Mouse (Mus musculus): Measurements from ENCODE around the gene Wdr27. TPM values are rescaled to one million over a fixed set of nuclear protein-coding genes. Genes with fewer than 3 reads are reported as not detected.

Gene Wdr27
- total and polyA plus RNA-seq, 3 experiments, result 1.7 to 2.3 (median 2.1) TPM

DNA sequence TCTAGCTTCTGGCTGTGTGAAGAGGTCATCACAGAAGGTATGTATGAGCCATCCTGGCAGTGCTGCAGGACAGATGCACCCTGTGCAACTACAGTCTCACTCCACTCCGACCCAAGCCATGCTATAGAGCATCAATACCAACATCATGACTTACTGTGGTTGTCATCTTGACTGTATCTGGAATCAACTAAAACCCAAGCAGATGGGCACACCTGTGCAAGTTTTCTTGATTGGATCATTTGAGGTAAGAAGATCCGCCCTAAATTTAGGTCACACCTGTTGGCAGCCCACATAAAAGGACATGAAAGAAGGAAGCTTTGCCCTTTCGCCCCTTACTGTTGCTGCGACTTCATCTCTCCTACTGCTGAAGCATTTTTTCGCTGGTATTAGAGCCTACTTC is 33.6 kb downstream of the Wdr27 start:
- no peak for TF ChIP-seq JUND (conservative IDR thresholded peaks at IDR 0.05; ENCODE audit: low read depth, low read length)
- no peak for TF ChIP-seq CTCF (conservative IDR thresholded peaks at IDR 0.05 in 1 of 2, IDR thresholded peaks at IDR 0.05 in 1 of 2; ENCODE audit: low read depth in 2 of 2, low read length in 2 of 2)
- TF ChIP-seq ZMIZ1 (IDR thresholded peaks at IDR 0.05; ENCODE audit: low read depth, low read length), result no peak
- TF ChIP-seq ETS1 (conservative IDR thresholded peaks at IDR 0.05; ENCODE audit: low read depth, low read length), result no peak
- TF ChIP-seq ELF1 (IDR thresholded peaks at IDR 0.05; ENCODE audit: low read depth, low read length), result no peak
- TF ChIP-seq RCOR1 (conservative IDR thresholded peaks at IDR 0.05; ENCODE audit: low read depth, low read length), result no peak
- TF ChIP-seq SIN3A (IDR thresholded peaks at IDR 0.05; ENCODE audit: low read length), result no peak
- TF ChIP-seq MAX (IDR thresholded peaks at IDR 0.05; ENCODE audit: low read length), result no peak
- TF ChIP-seq HCFC1 (IDR thresholded peaks at IDR 0.05; ENCODE audit: low read depth, low read length), result no peak
- no peak for TF ChIP-seq JUN (IDR thresholded peaks at IDR 0.05; ENCODE audit: insufficient read depth, low read depth, low read length)
- no peak for TF ChIP-seq ZKSCAN1 (IDR thresholded peaks at IDR 0.05; ENCODE audit: borderline replicate concordance, low read depth, low read length)
- no peak for TF ChIP-seq KAT2A (IDR thresholded peaks at IDR 0.05; ENCODE audit: insufficient replicate concordance, low read length)
- TF ChIP-seq PAX5 (IDR thresholded peaks at IDR 0.05; ENCODE audit: low read length), result no peak
- Histone ChIP-seq H3K4me1 (ENCODE audit: control insufficient read depth in 1 of 2, insufficient read depth in 2 of 2) (peaks cover 0 to 11% of the 10 kb centered on the region in 2 experiments; a peak in 2 of 4 replicates), H3K4me3 (replicated peaks in 1 of 3; ENCODE audit: low read depth in 2 of 3, low read length in 2 of 3, poor library complexity in 1 of 3) (no peak overlapping the region)

DNA sequence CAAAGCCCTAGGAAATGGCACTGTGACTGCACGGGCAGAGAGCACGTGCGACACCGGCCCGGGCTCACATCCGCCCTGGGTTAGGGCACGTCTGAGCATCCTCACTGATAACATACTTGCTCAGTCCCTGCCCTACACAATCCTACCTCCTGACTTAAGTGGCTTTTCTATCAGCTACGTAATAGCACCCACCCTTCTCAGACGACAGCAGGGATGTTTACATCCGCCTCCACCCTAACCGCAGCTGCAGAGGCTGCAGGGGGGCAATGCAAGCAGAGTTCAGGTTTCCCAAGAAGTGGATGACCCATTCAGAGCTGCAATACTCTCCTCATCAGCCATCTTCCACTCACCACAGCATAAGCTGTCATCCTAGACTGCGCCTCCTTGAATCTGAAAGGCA is 35.8 kb downstream of the Wdr27 start:
- H3K27me3 ChIP-seq (replicated peaks), result no peaks in the 10 kb centered on the region
- in situ Hi-C loops (cut with MboI; ENCODE audit: low pct_ligation_motif_present, low pct_unique_long_range_greater_than_20kb, low sequenced_read_pairs) (loop anchor here (25.0 kb wide), 1 partner anchor 620 kb away; the partner anchor contains the start of gene Smoc2), dilution Hi-C loops (cut with MboI; ENCODE audit: extremely low pct_ligation_motif_present, extremely low pct_unique_long_range_greater_than_20kb, low sequenced_read_pairs) (no loop called here)
- no peak overlapping the region for H3K4me2 ChIP-seq (ENCODE audit: insufficient read depth, low read depth, poor library complexity, severe bottlenecking)
- no peak for DNase-seq (ENCODE audit: extremely low read depth)
- H3K9ac ChIP-seq (ENCODE audit: insufficient read depth, low read depth), result no peak overlapping the region
- H3K4me1 ChIP-seq (ENCODE audit: control insufficient read depth in 1 of 2, insufficient read depth in 2 of 2), result peaks cover 0 to 11% of the 10 kb centered on the region in 2 experiments; a peak in 2 of 4 replicates
- TF ChIP-seq MYC (IDR thresholded peaks at IDR 0.05; ENCODE audit: low read depth, low read length) (no peak), MAZ (IDR thresholded peaks at IDR 0.05; ENCODE audit: low read depth, low read length) (no peak), BHLHE40 (IDR thresholded peaks at IDR 0.05; ENCODE audit: low read depth, low read length) (no peak), PAX5 (IDR thresholded peaks at IDR 0.05; ENCODE audit: low read length) (no peak), POLR2AphosphoS2 (IDR thresholded peaks at IDR 0.05; ENCODE audit: low read depth, low read length) (no peak), MXI1 (IDR thresholded peaks at IDR 0.05; ENCODE audit: low read depth, low read length) (no peak), ZMIZ1 (IDR thresholded peaks at IDR 0.05; ENCODE audit: low read depth, low read length) (no peak), ZNF384 (IDR thresholded peaks at IDR 0.05; ENCODE audit: low read depth, low read length) (no peak), SMC3 (IDR thresholded peaks at IDR 0.05; ENCODE audit: low read depth, low read length) (no peak), HCFC1 (IDR thresholded peaks at IDR 0.05; ENCODE audit: low read depth, low read length) (no peak), TBP (conservative IDR thresholded peaks at IDR 0.05; ENCODE audit: low read depth, low read length) (no peak), JUND (conservative IDR thresholded peaks at IDR 0.05; ENCODE audit: low read depth, low read length) (no peak), MAFK (IDR thresholded peaks at IDR 0.05; ENCODE audit: insufficient replicate concordance, low read length) (no peak), RAD21 (IDR thresholded peaks at IDR 0.05; ENCODE audit: low read depth, low read length) (no peak), UBTF (IDR thresholded peaks at IDR 0.05; ENCODE audit: low read depth, low read length) (no peak), CTCF (conservative IDR thresholded peaks at IDR 0.05 in 1 of 2, IDR thresholded peaks at IDR 0.05 in 1 of 2; ENCODE audit: low read depth in 2 of 2, low read length in 2 of 2) (no peak), ELF1 (IDR thresholded peaks at IDR 0.05; ENCODE audit: low read depth, low read length) (no peak)
- H3K36me3 ChIP-seq (replicated peaks in 1 of 2; ENCODE audit: control insufficient read depth in 1 of 2, insufficient read depth in 1 of 2, low read length in 1 of 2), result peaks cover 0 to 7% of the 10 kb centered on the region in 2 experiments
- H3K4me3 ChIP-seq (replicated peaks in 1 of 3; ENCODE audit: low read depth in 2 of 3, low read length in 2 of 3, poor library complexity in 1 of 3), result no peak overlapping the region
- no peak overlapping the region for H3K27ac ChIP-seq (ENCODE audit: insufficient read depth, low read depth)
- no peaks in the 10 kb centered on the region for H3K9me3 ChIP-seq (replicated peaks; ENCODE audit: low read length)
- no peaks in the 10 kb centered on the region for H3K79me2 ChIP-seq (replicated peaks; ENCODE audit: control insufficient read depth, extremely low read depth, insufficient read depth, poor library complexity, severe bottlenecking)

More for the DNA sequence above, 33.6 kb downstream of the Wdr27 start:
- dilution Hi-C loops (cut with MboI; ENCODE audit: extremely low pct_ligation_motif_present, extremely low pct_unique_long_range_greater_than_20kb, low sequenced_read_pairs) (no loop called here), in situ Hi-C loops (cut with MboI; ENCODE audit: low pct_ligation_motif_present, low pct_unique_long_range_greater_than_20kb, low sequenced_read_pairs) (loop anchor here (25.0 kb wide), 1 partner anchor 622 kb away; the partner anchor contains the start of gene Smoc2)
- Histone ChIP-seq H3K27me3 (replicated peaks) (no peaks in the 10 kb centered on the region), H3K79me2 (replicated peaks; ENCODE audit: control insufficient read depth, extremely low read depth, insufficient read depth, poor library complexity, severe bottlenecking) (no peaks in the 10 kb centered on the region), H3K9me3 (replicated peaks; ENCODE audit: low read length) (no peaks in the 10 kb centered on the region), H3K4me2 (ENCODE audit: insufficient read depth, low read depth, poor library complexity, severe bottlenecking) (no peak overlapping the region), H3K9ac (ENCODE audit: insufficient read depth, low read depth) (no peak overlapping the region), H3K27ac (ENCODE audit: insufficient read depth, low read depth) (no peak overlapping the region), H3K36me3 (replicated peaks in 1 of 2; ENCODE audit: control insufficient read depth in 1 of 2, insufficient read depth in 1 of 2, low read length in 1 of 2) (peaks cover 0 to 1% of the 10 kb centered on the region in 2 experiments)
- no peak for DNase-seq (ENCODE audit: extremely low read depth)

Data from CH12.LX (cell line).